Mouse (Mus musculus) MEL (cell line): ENCODE data around the gene Ube3c. TPM values are rescaled to one million over a fixed set of nuclear protein-coding genes. Genes with fewer than 3 reads are reported as not detected.

Experiments used
- DNase-seq: peaks from one replicate; pipeline ENCODE4 v3.0.0; 2011; ENCODE audit warnings: low read depth, low spot score
- H3K27ac ChIP-seq: 2 replicates; pipeline ENCODE4 v1.5.1; 2012; ENCODE audit warnings: low read depth, mild to moderate bottlenecking, control low read depth, low read length, moderate library complexity; ENCODE audit not compliant: control insufficient read depth
- H3K27me3 ChIP-seq, 2 experiments: fragments of 150-350 bp in 1 of 2; sonication (generic) in 1 of 2; 2 replicates each; pipeline ENCODE4 v1.6.1; 2012; ENCODE audit warnings: low read length in 2 of 2, mild to moderate bottlenecking in 2 of 2, improper control_type of control experiment in 1 of 2, moderate library complexity in 1 of 2; ENCODE audit not compliant: insufficient read depth in 2 of 2, control insufficient read depth in 1 of 2
- H3K36me3 ChIP-seq, 2 experiments: 2 replicates each; pipeline ENCODE4 v1.6.1; 2012 to 2014; ENCODE audit warnings: low read length in 2 of 2, improper control_type of control experiment in 1 of 2, inconsistent platforms in 1 of 2, mild to moderate bottlenecking in 1 of 2; ENCODE audit not compliant: insufficient read depth in 2 of 2, control insufficient read depth in 1 of 2
- H3K4me1 ChIP-seq, 2 experiments: fragments of 150-350 bp in 1 of 2; sonication (generic) in 1 of 2; 2 replicates each; pipeline ENCODE4 v1.6.1; 2012; ENCODE audit warnings: low read length in 2 of 2, improper control_type of control experiment in 1 of 2, mild to moderate bottlenecking in 1 of 2; ENCODE audit not compliant: insufficient read depth in 2 of 2, control insufficient read depth in 1 of 2
- H3K4me3 ChIP-seq, 2 experiments: fragments of 150-350 bp in 1 of 2; sonication (generic) in 1 of 2; 2 replicates each; pipeline ENCODE4 v1.5.1; 2012; ENCODE audit warnings: low read depth in 2 of 2, low read length in 2 of 2, mild to moderate bottlenecking in 2 of 2, moderate library complexity in 2 of 2, control low read depth in 1 of 2, improper control_type of control experiment in 1 of 2; ENCODE audit not compliant: control insufficient read depth in 1 of 2, insufficient read depth in 1 of 2
- H3K79me2 ChIP-seq: 2 replicates; pipeline ENCODE4 v1.6.1; 2012; ENCODE audit warnings: mild to moderate bottlenecking, low read length, moderate library complexity; ENCODE audit not compliant: control insufficient read depth, poor library complexity, insufficient read depth
- H3K9ac ChIP-seq: 2 replicates; pipeline ENCODE4 v1.6.1; 2012; ENCODE audit warnings: low read depth, mild to moderate bottlenecking, control low read depth, low read length, moderate library complexity; ENCODE audit not compliant: control insufficient read depth, poor library complexity, severe bottlenecking
- H3K9me3 ChIP-seq: fragments of 150-350 bp; sonication (generic); replicated peaks from 2 replicates; pipeline ENCODE4 v1.6.1; 2012; ENCODE audit warnings: mild to moderate bottlenecking, low read length, improper control_type of control experiment, moderate library complexity; ENCODE audit not compliant: insufficient read depth
- BHLHE40 ChIP-seq: IDR thresholded peaks from 2 replicates; pipeline ENCODE4 v1.6.1; 2012; ENCODE audit warnings: low read depth, mild to moderate bottlenecking, inconsistent platforms, low read length, improper control_type of control experiment, borderline replicate concordance
- CHD1 ChIP-seq: IDR thresholded peaks from 2 replicates; pipeline ENCODE4 v1.6.1; 2012; ENCODE audit warnings: low read depth, mild to moderate bottlenecking, inconsistent platforms, low read length, improper control_type of control experiment
- E2F4 ChIP-seq: IDR thresholded peaks from 2 replicates; pipeline ENCODE4 v1.6.1; 2011; ENCODE audit warnings: low read depth, low read length, improper control_type of control experiment, borderline replicate concordance
- ELF1 ChIP-seq: IDR thresholded peaks from 2 replicates; pipeline ENCODE4 v1.6.1; 2014; ENCODE audit warnings: low read depth, mild to moderate bottlenecking, inconsistent platforms, low read length, improper control_type of control experiment, moderate library complexity
- HCFC1 ChIP-seq: IDR thresholded peaks from 2 replicates; pipeline ENCODE4 v1.6.1; 2012; ENCODE audit warnings: low read depth, mild to moderate bottlenecking, inconsistent platforms, low read length, improper control_type of control experiment, moderate library complexity
- MYC ChIP-seq: IDR thresholded peaks from 2 replicates; pipeline ENCODE4 v1.6.1; 2011; ENCODE audit warnings: low read depth, mild to moderate bottlenecking, low read length, improper control_type of control experiment, moderate library complexity
- NELFE ChIP-seq: IDR thresholded peaks from 2 replicates; pipeline ENCODE4 v1.6.1; 2011; ENCODE audit warnings: low read depth, low read length, improper control_type of control experiment
- POLR2A ChIP-seq, 2 experiments: IDR thresholded peaks; 2 replicates each; pipeline ENCODE4 v1.6.1; 2011 to 2012; ENCODE audit warnings: low read length in 2 of 2, mild to moderate bottlenecking in 2 of 2, control low read depth in 1 of 2, improper control_type of control experiment in 1 of 2, low read depth in 1 of 2, moderate library complexity in 1 of 2; ENCODE audit not compliant: control insufficient read depth in 1 of 2, insufficient read depth in 1 of 2, poor library complexity in 1 of 2
- POLR2AphosphoS2 ChIP-seq: IDR thresholded peaks from 2 replicates; pipeline ENCODE4 v1.6.1; 2011; ENCODE audit warnings: low read length, improper control_type of control experiment
- POLR2AphosphoS5 ChIP-seq: IDR thresholded peaks from 2 replicates; pipeline ENCODE4 v1.6.1; 2012; ENCODE audit warnings: low read depth, borderline replicate concordance, mild to moderate bottlenecking, inconsistent platforms, low read length, moderate library complexity, mixed read lengths
- RAD21 ChIP-seq: IDR thresholded peaks from 2 replicates; pipeline ENCODE4 v1.6.1; 2011; ENCODE audit warnings: mild to moderate bottlenecking, low read depth, low read length, improper control_type of control experiment
- TAL1 ChIP-seq: IDR thresholded peaks from 2 replicates; pipeline ENCODE4 v1.6.1; 2012; ENCODE audit warnings: mild to moderate bottlenecking, inconsistent platforms, low read length, moderate library complexity, mixed read lengths
- TBP ChIP-seq: IDR thresholded peaks from 2 replicates; pipeline ENCODE4 v1.8.0; 2011; ENCODE audit warnings: low read depth, low read length, improper control_type of control experiment
- TCF12 ChIP-seq: IDR thresholded peaks from 2 replicates; pipeline ENCODE4 v1.6.1; 2014; ENCODE audit warnings: low read depth, mild to moderate bottlenecking, inconsistent platforms, low read length, improper control_type of control experiment, moderate library complexity
- USF1 ChIP-seq: IDR thresholded peaks from 2 replicates; pipeline ENCODE4 v1.6.1; 2014; ENCODE audit warnings: low read depth, mild to moderate bottlenecking, inconsistent platforms, low read length, improper control_type of control experiment, moderate library complexity
- USF2 ChIP-seq, 2 experiments: IDR thresholded peaks; 2 replicates each; pipeline ENCODE4 v1.6.1; 2011 to 2012; ENCODE audit warnings: improper control_type of control experiment in 2 of 2, low read length in 2 of 2, borderline replicate concordance in 1 of 2, inconsistent platforms in 1 of 2, low read depth in 1 of 2, mild to moderate bottlenecking in 1 of 2; ENCODE audit not compliant: insufficient read depth in 1 of 2
- ZC3H11A ChIP-seq: IDR thresholded peaks from 2 replicates; pipeline ENCODE4 v1.6.1; 2012; ENCODE audit warnings: low read depth, mild to moderate bottlenecking, inconsistent platforms, low read length, improper control_type of control experiment
- ZMIZ1 ChIP-seq: IDR thresholded peaks from 2 replicates; pipeline ENCODE4 v1.6.1; 2012; ENCODE audit warnings: low read depth, mild to moderate bottlenecking, inconsistent platforms, low read length, improper control_type of control experiment, moderate library complexity
- polyA plus RNA-seq, 2 experiments: library from polyadenylated mRNA; stranded (reverse) in 1 of 2; unstranded in 1 of 2; fragments of >175 nt in 1 of 2; fragments of >200 nt in 1 of 2; gene quantifications; 2 replicates each; pipeline versions ENCODE4 v1.2.1 to v1.2.4; 2012; ENCODE audit warnings: low replicate concordance in 2 of 2, low read depth in 1 of 2; ENCODE audit not compliant: insufficient read length in 2 of 2, insufficient read depth in 1 of 2, missing spikeins in 1 of 2
- total RNA-seq: library from RNA; depleted of rRNA; stranded (reverse); fragments of 300-350 nt; gene quantifications from 2 replicates; pipeline ENCODE4 v1.2.3, GENCODE M21; 2012

Ube3c gene
- total and polyA plus RNA-seq, 3 experiments = 34.7 to 39.6 TPM; not detected in 1

- H3K9ac ChIP-seq = no peak overlapping the region
- H3K79me2 ChIP-seq = no peaks in the 10 kb centered on the region
- DNase-seq = no peak
- peaks cover 0 to 19% of the 10 kb centered on the region in 2 experiments; a peak in 3 of 4 replicates for H3K36me3 ChIP-seq
- H3K27ac ChIP-seq = no peak overlapping the region
- H3K4me1 ChIP-seq = no peaks in the 10 kb centered on the region
- no peaks in the 10 kb centered on the region for H3K9me3 ChIP-seq
- no peak overlapping the region for H3K4me3 ChIP-seq
- no peaks in the 10 kb centered on the region for H3K27me3 ChIP-seq
- TF ChIP-seq CHD1 (no peak), NELFE (no peak), BHLHE40 (no peak), TBP (no peak), TCF12 (no peak), ELF1 (no peak), POLR2AphosphoS5 (no peak), USF2 (IDR thresholded peaks at IDR 0.05; ENCODE audit: borderline replicate concordance in 1 of 2, insufficient read depth in 1 of 2, low read depth in 1 of 2, low read length in 2 of 2) (no peak)
These were observed 56.6 kb downstream of the Ube3c start for GRCm38 (mm10) chr5:29625610-29626009.

GRCm38 (mm10) chr5:29629941-29630340 is 60.9 kb downstream of the Ube3c start:
- H3K27ac ChIP-seq = no peak overlapping the region
- no peaks in the 10 kb centered on the region for H3K4me1 ChIP-seq
- H3K36me3 ChIP-seq = peaks cover 0 to 32% of the 10 kb centered on the region in 2 experiments; a peak in 3 of 4 replicates
- no peaks in the 10 kb centered on the region for H3K79me2 ChIP-seq
- H3K9me3 ChIP-seq = no peaks in the 10 kb centered on the region
- no peak overlapping the region for H3K9ac ChIP-seq
- H3K27me3 ChIP-seq = no peaks in the 10 kb centered on the region
- TF ChIP-seq POLR2A (IDR thresholded peaks at IDR 0.05; ENCODE audit: control insufficient read depth in 1 of 2, insufficient read depth in 1 of 2, low read depth in 1 of 2, low read length in 2 of 2, poor library complexity in 1 of 2) (no peak), RAD21 (no peak), ZC3H11A (no peak), E2F4 (no peak), TBP (no peak), MYC (no peak), TAL1 (no peak), POLR2AphosphoS2 (no peak), HCFC1 (no peak), USF1 (no peak), ZMIZ1 (no peak), USF2 (IDR thresholded peaks at IDR 0.05; ENCODE audit: borderline replicate concordance in 1 of 2, insufficient read depth in 1 of 2, low read depth in 1 of 2, low read length in 2 of 2) (no peak)
- H3K4me3 ChIP-seq = no peak overlapping the region
- no peak for DNase-seq
